In the genomic region with DNA sequence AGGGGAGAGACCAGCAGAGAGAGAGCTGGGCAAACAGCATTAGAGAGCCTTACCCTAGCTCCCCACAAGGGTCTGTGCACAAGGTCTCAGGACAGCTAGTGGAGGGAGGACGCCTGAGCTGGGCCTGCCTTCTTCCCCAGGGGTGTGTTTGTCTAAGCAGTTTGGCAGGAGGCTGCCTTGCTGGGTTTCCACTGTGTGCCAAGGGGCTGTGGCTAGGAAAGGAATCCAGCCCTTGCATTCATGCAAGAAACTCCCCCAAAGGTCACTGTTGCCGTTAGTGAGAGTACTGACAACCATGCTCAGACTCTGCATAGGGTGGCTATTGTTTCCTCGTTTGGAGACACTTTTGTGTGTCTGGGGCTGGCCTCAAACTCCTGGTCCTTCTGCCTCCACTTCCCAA, we compare ENCODE assay signal across 20 mouse cellular contexts.
DNase-seq lines count a peak whose midpoint lies in the region; ATAC-seq and TF ChIP-seq lines count a peak whose summit lies in the region.
"Had no signal": no experiment of that assay in that cellular context is flagged by ENCODE, and none has a peak within 500 bp of the region (broad histone marks: within the 10 kb centered on the region; RNA-seq: fewer than 3 reads in every experiment).

No protein-coding gene starts in this region.

- 0 out of 2 replicates have a peak, but pooled peaks have one; percentile 36 for ATAC-seq in stomach, postnatal 0 days (ENCODE audit: low FRiP score, low TSS enrichment)
- ATAC-seq in activated CD4-positive, CD25-positive, alpha-beta regulatory T cell, adult 4 months, result no peak
- ATAC-seq: forebrain, embryonic 15.5 days; hindbrain, postnatal 0 days had no signal

- DNase-seq in lung, postnatal 10 days, result peak; percentile 59
- no peak for DNase-seq in lung, postnatal 14 days
- peak; percentile 78 for DNase-seq in 3T3-L1 (ENCODE audit: low read depth, low spot score)
- DNase-seq in NIH3T3 (ENCODE audit: low read depth), result peak; percentile 89
- no peak for DNase-seq in stomach, postnatal 0 days (ENCODE audit: low spot score)
- no peak for DNase-seq in heart, postnatal 25 days (ENCODE audit: low spot score)
- DNase-seq: adrenal gland, postnatal 10 days; cerebellum, adult 11-12 months; cerebellum, adult 9-10 months; cerebellum, postnatal 25 days; gastrocnemius, postnatal 36 days; heart, adult 11 months; heart, postnatal 10 days had no signal

- H3K4me3 ChIP-seq in stomach, postnatal 0 days (ENCODE audit: low read depth, low read length), result no peak overlapping the region
- H3K4me3 ChIP-seq: embryonic facial prominence, embryonic 13.5 days; erythroblast, embryonic 14.5 days; forebrain, embryonic 15.5 days; heart, embryonic 10.5 days; hindbrain, embryonic 13.5 days had no signal

- no peak for TF ChIP-seq EP300 in stomach, postnatal 0 days (optimal IDR thresholded peaks at IDR 0.05)

- no peaks in the 10 kb centered on the region for H3K27me3 ChIP-seq in stomach, postnatal 0 days (ENCODE audit: control insufficient read depth, insufficient read depth, low read length)

- no peak overlapping the region for H3K4me2 ChIP-seq in stomach, postnatal 0 days (replicated peaks; ENCODE audit: low read depth)
- H3K4me2 ChIP-seq: embryonic facial prominence, embryonic 13.5 days; forebrain, embryonic 15.5 days; hindbrain, embryonic 13.5 days had no signal

- H3K27ac ChIP-seq in stomach, postnatal 0 days (replicated peaks), result no peak overlapping the region
- H3K27ac ChIP-seq: embryonic facial prominence, embryonic 13.5 days; forebrain, embryonic 15.5 days; heart, embryonic 10.5 days; hindbrain, embryonic 13.5 days; hindbrain, postnatal 0 days had no signal

- intact Hi-C loops in heart, postnatal 25 days (cut with DNase I), result no loop called here

- no peak overlapping the region for H3K9ac ChIP-seq in stomach, postnatal 0 days (ENCODE audit: low read length)
- H3K9ac ChIP-seq: embryonic facial prominence, embryonic 13.5 days; forebrain, embryonic 15.5 days; hindbrain, embryonic 13.5 days had no signal

- H3K36me3 ChIP-seq in stomach, postnatal 0 days (ENCODE audit: control insufficient read depth, insufficient read depth, low read length), result no peaks in the 10 kb centered on the region
- H3K36me3 ChIP-seq: embryonic facial prominence, embryonic 13.5 days; forebrain, embryonic 15.5 days; heart, embryonic 10.5 days; hindbrain, embryonic 13.5 days had no signal

- no peak for TF ChIP-seq CTCF in stomach, postnatal 0 days (IDR thresholded peaks at IDR 0.05; ENCODE audit: low read depth)

- 18% methylated on average over 3 of the region's 3 CpGs for WGBS in stomach, postnatal 0 days

- no peaks in the 10 kb centered on the region for H3K4me1 ChIP-seq in stomach, postnatal 0 days (replicated peaks; ENCODE audit: control insufficient read depth, insufficient read depth)
- H3K4me1 ChIP-seq: forebrain, embryonic 15.5 days; hindbrain, embryonic 13.5 days had no signal

- no peaks in the 10 kb centered on the region for H3K9me3 ChIP-seq in stomach, postnatal 0 days (ENCODE audit: control insufficient read depth, low read length)
- H3K9me3 ChIP-seq: embryonic facial prominence, embryonic 13.5 days; forebrain, embryonic 15.5 days; heart, embryonic 10.5 days; hindbrain, embryonic 13.5 days had no signal

Comparison
In these comparisons a context has a peak if more than half of its experiments do, and no peak if none do; other contexts are left out.
1. DNase-seq: peak in lung, postnatal 10 days (single experiment), 3T3-L1 (single experiment) and NIH3T3 (single experiment); none in lung, postnatal 14 days (single experiment), stomach, postnatal 0 days (single experiment) and heart, postnatal 25 days (single experiment).